Mouse (Mus musculus) neural tube, embryonic 13.5 days (tissue): Measurements from ENCODE around the gene Wdr95. TPM values are rescaled to one million over a fixed set of nuclear protein-coding genes. Genes with fewer than 3 reads are reported as not detected.
A peak's percentile ranks its signal among the peaks of the same experiment; 100 is the strongest.

Source experiments
- ATAC-seq: fragments of 200-750 bp; cut with Nextera tagmentation; 2 replicates; pipeline ENCODE4 v1.8.0; 2017; ENCODE audit warnings: low read depth, mild to moderate bottlenecking, moderate TSS enrichment, moderate library complexity
- H3K27ac ChIP-seq: fragments of 300-500 bp; sonication (generic); replicated peaks from 2 replicates; pipeline ENCODE4 v1.5.1; 2015; ENCODE audit warnings: moderate library complexity, mild to moderate bottlenecking, inconsistent platforms
- H3K27me3 ChIP-seq: fragments of 300-500 bp; sonication (generic); 2 replicates; pipeline ENCODE4 v1.6.1; 2015; ENCODE audit warnings: mild to moderate bottlenecking, inconsistent platforms
- H3K36me3 ChIP-seq: fragments of 300-500 bp; sonication (generic); 2 replicates; pipeline ENCODE4 v1.6.1; 2015; ENCODE audit warnings: mild to moderate bottlenecking, inconsistent platforms
- H3K4me1 ChIP-seq: fragments of 300-500 bp; sonication (generic); replicated peaks from 2 replicates; pipeline ENCODE4 v1.6.1; 2015; ENCODE audit warnings: inconsistent platforms
- H3K4me2 ChIP-seq: fragments of 300-500 bp; sonication (generic); 2 replicates; pipeline ENCODE4 v1.6.1; 2015; ENCODE audit warnings: inconsistent platforms, mild to moderate bottlenecking, moderate library complexity
- H3K4me3 ChIP-seq: fragments of 300-500 bp; sonication (generic); 2 replicates; pipeline ENCODE4 v1.5.1; 2015; ENCODE audit warnings: mild to moderate bottlenecking, inconsistent platforms
- H3K9ac ChIP-seq: fragments of 300-500 bp; sonication (generic); 2 replicates; pipeline ENCODE4 v1.6.1; 2015; ENCODE audit warnings: moderate library complexity, mild to moderate bottlenecking, inconsistent platforms
- H3K9me3 ChIP-seq: fragments of 300-500 bp; sonication (generic); 2 replicates; pipeline ENCODE4 v1.6.1; 2016; ENCODE audit warnings: inconsistent platforms
- WGBS: fragments of 180-500 bp; shearing (Covaris S2); methylation state at CpG from one replicate; pipeline ENCODE4 v1.1.7; 2015; 5-methylcytosine and 5-hydroxymethylcytosine counted together
- polyA plus RNA-seq: library from polyadenylated mRNA; unstranded; fragments of >200 nt; fragmentation: Nextera tagmentation; extraction: Ambion mirVana; gene quantifications from 2 replicates; pipeline ENCODE4 v1.2.1, GENCODE M21; 2015

Gene Wdr95
- polyA plus RNA-seq, 1 experiment from 2014 or later = 0.60 TPM

DNA sequence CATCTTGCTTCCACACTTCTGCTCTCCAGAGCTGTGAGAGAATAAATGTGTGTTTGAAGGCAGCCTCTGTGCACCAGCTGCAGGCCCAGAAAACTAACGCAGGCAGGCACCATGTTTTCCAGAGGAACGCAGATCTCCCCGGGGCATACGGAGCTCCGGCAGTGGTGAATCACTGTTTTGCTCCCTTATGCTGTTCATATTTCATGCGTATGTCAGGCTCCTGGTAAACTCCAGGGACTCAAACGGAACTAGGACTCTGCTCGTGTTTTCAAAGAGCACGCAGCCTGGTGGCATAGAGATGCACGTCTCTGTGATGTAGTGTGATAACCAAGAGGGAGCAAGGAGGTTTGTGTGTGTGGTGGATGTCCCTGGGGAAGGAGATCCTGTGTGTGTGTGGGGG, 84.3 kb downstream of the Wdr95 start:
- peak; percentile 30; the same call in 1 of the 2 replicates for ATAC-seq
- no peak overlapping the region for H3K4me3 ChIP-seq
- peak overlapping the region; percentile 41; the same call in 1 of the 2 replicates for H3K9ac ChIP-seq
- peak overlapping the region; percentile 74 for H3K27ac ChIP-seq
- no peaks in the 10 kb centered on the region for H3K9me3 ChIP-seq
- H3K4me1 ChIP-seq = peaks cover 23% of the 10 kb centered on the region
- WGBS = 36% methylated on average over 10 of the region's 10 CpGs
- H3K4me2 ChIP-seq = no peak overlapping the region
- peaks cover 43% of the 10 kb centered on the region for H3K36me3 ChIP-seq
- no peaks in the 10 kb centered on the region for H3K27me3 ChIP-seq

DNA sequence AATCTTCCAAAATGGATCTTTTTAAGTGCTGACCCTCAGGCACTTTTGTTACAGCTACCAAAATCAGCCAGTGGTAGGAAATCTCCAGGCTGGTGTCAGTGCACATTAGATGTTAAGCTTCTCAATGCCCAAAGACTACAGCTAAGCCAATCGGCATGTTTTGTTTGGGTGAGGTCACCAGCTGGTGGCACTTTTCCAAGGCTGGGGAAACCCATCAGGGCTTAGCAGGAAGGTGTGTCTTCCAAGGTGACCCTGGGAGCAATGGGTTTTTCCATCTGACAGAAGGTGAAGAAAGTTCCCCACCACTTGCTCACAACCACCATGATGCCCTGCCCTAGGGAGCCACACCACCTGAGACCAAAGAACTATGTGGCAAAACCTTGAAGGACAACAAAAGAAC, 87.7 kb downstream of the Wdr95 start:
- no peaks in the 10 kb centered on the region for H3K9me3 ChIP-seq
- H3K4me3 ChIP-seq = no peak overlapping the region
- no peak overlapping the region for H3K27ac ChIP-seq
- no peak for ATAC-seq
- no peak overlapping the region for H3K9ac ChIP-seq
- no peaks in the 10 kb centered on the region for H3K27me3 ChIP-seq
- 96% methylated on average over 1 of the region's 1 CpGs for WGBS
- no peak overlapping the region for H3K4me2 ChIP-seq
- peaks cover 23% of the 10 kb centered on the region for H3K4me1 ChIP-seq
- H3K36me3 ChIP-seq = peaks cover 77% of the 10 kb centered on the region

DNA sequence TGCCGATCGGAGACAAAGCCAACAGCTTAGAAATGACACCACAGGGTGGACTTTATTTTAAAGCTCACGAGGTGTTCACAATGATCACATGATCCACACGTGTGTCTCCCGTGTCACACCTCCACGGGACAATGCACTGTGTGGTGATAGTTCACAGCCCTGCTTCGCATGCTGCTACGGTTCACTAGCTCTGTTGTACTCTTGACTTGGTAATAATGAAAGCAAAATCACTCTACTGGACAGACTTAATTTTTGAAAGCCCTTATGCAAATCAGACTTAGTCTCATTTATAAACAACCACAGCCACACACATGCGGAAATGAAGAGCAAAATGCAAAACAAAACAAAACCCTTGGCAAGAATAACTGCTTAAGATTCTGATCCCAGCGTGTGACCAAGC, 88.3 kb downstream of the Wdr95 start:
- ATAC-seq = no peak
- Histone ChIP-seq H3K27me3 (no peaks in the 10 kb centered on the region), H3K4me1 (peaks cover 16% of the 10 kb centered on the region), H3K36me3 (peaks cover 84% of the 10 kb centered on the region), H3K4me3 (no peak overlapping the region), H3K9me3 (no peaks in the 10 kb centered on the region), H3K27ac (no peak overlapping the region), H3K4me2 (no peak overlapping the region), H3K9ac (no peak overlapping the region)
- 89% methylated on average over 10 of the region's 10 CpGs for WGBS

DNA sequence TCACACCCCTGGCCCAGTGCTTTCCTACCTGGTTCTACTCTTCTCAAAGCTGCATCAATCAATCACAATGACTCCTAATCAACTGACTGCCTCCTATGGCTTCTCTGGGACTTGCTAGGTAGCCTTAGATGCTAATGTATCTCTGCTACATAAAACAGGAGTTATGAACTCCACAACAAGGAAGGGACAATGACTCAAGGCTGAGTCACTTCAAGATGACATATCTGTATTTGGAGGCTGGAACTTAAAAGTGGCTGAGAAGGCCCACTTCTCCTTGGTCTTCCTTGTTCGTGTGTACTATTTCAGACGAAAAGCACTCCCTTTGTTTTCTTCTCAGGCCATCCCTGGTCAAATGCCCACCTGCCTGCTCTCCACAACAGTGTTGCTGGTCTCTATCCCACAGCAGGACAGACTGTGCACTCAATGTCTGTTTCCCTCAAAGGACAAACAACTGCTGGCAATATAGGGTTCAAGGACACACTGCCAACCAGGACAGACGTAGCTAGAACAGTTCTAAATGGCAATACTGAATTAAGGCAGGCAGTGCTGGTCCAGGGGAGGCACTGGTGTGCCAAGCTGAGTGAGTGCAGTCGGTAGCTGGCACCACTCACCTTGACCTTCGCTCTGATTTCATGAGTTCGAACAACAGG, 89.4 kb downstream of the Wdr95 start:
- no peak for ATAC-seq
- Histone ChIP-seq H3K9me3 (no peaks in the 10 kb centered on the region), H3K4me3 (no peak overlapping the region), H3K4me2 (no peak overlapping the region), H3K4me1 (peaks cover 5% of the 10 kb centered on the region; the same call in 1 of the 2 replicates), H3K27me3 (no peaks in the 10 kb centered on the region), H3K9ac (no peak overlapping the region), H3K36me3 (peaks cover 94% of the 10 kb centered on the region), H3K27ac (no peak overlapping the region)
- 92% methylated on average over 6 of the region's 6 CpGs for WGBS

DNA sequence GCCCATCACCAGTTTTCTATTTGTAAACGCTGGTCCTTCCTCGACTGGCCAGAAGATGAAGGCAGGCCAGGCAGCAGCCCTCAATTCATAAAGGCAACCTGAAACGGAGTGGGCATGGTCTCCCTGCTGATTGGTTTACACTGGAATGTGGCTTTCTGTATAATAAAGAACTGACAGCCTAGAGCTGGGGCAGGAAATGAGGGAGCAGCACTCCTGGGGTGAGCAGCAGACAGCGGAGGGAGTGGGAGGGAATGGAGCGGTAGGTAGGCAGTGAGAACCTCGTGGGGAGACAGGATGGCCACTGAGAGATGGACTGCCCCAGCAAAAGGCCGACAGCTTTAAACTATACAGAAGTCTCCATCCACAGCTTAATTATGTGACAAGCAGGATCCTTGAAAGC, 93.7 kb downstream of the Wdr95 start:
- no peak overlapping the region for H3K9ac ChIP-seq
- no peak for ATAC-seq

DNA sequence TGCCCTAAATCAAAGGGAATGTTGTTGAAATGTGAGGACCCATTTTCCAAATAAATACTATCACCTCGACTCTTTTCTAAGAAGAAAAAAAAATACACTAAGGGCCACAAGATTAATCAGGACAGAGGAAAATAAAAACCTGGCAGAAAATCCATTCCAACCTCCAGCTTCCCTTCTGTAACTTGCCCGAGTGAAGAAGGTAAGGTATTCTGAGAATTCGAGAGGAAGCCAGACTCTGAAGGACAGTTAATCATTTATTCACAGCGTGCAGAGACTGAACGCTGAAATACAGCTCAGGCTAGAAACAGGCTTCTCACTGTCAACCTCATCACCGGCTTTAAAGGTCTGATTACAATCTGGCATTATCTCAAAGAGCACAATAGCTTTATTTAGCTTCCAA, 94.2 kb downstream of the Wdr95 start:
- Histone ChIP-seq H3K9ac (no peak overlapping the region), H3K27me3 (no peaks in the 10 kb centered on the region), H3K36me3 (peaks cover 98% of the 10 kb centered on the region), H3K4me1 (no peaks in the 10 kb centered on the region), H3K4me3 (no peak overlapping the region), H3K4me2 (no peak overlapping the region), H3K27ac (no peak overlapping the region), H3K9me3 (no peaks in the 10 kb centered on the region)
- WGBS = 69% methylated on average over 6 of the region's 6 CpGs
- ATAC-seq = no peak

More for the DNA sequence above, 93.7 kb downstream of the Wdr95 start:
- Histone ChIP-seq H3K9me3 (no peaks in the 10 kb centered on the region), H3K4me1 (no peaks in the 10 kb centered on the region), H3K4me2 (no peak overlapping the region), H3K36me3 (peaks cover 98% of the 10 kb centered on the region), H3K27ac (no peak overlapping the region), H3K27me3 (no peaks in the 10 kb centered on the region), H3K4me3 (no peak overlapping the region)
- WGBS = 67% methylated on average over 7 of the region's 7 CpGs

DNA sequence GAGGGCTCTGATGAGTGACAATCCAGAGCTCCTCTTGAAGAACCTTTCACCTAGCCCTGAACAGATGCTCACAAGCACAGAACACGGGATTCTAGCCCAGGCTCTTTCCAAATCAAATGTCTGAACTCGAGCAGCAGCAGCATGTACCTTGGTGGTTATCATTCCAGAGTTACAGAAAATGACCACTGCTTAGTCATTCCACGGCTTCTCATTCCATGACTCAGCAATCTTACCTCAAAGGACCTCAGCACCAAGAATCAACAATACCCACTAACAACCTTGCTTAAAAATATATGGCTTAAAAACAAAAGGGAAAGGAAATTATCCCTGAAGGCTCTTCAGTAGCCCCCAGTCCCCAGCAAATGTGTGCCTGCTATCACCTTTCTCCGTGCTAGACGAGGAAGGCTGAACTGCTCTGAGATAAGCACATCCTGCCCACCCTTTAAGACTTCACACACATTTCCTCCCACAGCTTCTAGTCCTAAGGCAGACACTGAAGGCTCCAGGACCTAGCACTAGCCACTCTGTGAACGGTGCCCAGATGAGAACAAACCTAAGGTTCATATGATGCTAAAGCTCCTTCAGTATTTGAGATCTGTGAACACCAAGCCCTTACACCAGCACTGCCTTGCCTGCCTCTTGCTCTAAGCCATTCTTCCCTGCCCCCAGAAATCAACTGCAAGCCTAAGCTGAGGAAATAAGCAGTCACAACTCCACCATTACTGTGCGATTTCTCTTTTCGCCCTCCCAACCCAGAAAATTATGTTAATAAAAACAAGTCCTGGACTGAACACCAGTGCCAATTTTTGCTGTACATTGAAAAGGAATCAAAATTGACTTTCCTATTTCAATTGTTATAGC, 95.6 kb downstream of the Wdr95 start:
- ATAC-seq = no peak
- Histone ChIP-seq H3K27ac (no peak overlapping the region), H3K9ac (no peak overlapping the region), H3K4me1 (no peaks in the 10 kb centered on the region), H3K4me3 (no peak overlapping the region), H3K9me3 (no peaks in the 10 kb centered on the region), H3K4me2 (no peak overlapping the region), H3K27me3 (no peaks in the 10 kb centered on the region), H3K36me3 (peaks cover 95% of the 10 kb centered on the region)
- 92% methylated on average over 8 of the region's 8 CpGs for WGBS

DNA sequence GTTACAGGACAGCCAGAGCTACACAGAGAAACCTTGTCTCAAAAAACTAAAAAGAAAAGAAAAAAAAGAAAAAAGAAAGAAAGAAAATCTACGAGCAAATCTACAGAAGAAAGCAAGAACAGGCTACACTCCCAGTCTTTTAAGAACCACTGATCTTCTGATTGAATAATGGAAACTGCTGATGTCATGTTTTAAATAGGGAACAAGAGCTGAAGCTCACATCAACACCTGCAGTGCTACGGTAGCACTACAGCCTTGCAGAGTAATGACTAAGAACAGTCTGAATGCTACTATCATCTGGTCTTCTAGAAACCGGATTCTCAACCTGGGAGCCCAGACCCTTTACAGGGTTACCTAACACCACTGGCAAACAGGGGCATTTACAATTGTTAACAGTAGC, 97.1 kb downstream of the Wdr95 start:
- no peak for ATAC-seq
- H3K9ac ChIP-seq = no peak overlapping the region
- H3K36me3 ChIP-seq = peaks cover 95% of the 10 kb centered on the region

DNA sequence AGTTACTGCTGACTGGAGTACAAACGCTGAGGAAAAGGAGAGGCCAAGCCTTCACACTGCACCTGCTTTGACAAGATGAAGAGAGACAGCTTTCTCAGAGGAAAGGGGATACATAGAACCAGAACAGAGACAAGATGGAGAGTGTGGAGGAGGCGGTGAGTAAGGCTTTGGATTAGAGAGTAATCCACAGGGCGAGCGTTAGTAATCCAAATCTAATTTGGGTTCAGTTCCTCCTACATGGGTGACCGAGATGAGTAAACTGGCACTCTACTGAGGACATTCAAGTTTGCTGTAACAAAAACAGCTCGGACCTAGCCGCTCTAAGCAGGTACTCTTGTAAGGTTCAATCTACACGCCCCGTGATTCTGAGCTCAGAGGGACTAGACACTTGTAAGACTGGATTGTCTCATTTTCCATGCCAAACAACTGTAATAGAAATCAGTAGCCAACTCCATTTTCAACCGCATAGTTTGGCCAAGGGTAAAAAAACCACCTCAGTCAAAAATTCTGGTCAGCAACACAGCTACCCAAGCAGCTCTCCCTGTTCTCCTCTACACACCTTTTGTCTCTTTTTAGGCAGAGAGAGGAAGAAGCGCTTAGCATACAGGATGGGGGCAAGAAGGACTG, 106.0 kb downstream of the Wdr95 start:
- WGBS = 77% methylated on average over 11 of the region's 11 CpGs
- H3K4me3 ChIP-seq = peak overlapping the region; percentile 80
- H3K4me2 ChIP-seq = peak overlapping the region; percentile 85
- H3K36me3 ChIP-seq = peaks cover 42% of the 10 kb centered on the region
- peak overlapping the region; percentile 88 for H3K9ac ChIP-seq
- H3K27me3 ChIP-seq = no peaks in the 10 kb centered on the region
- ATAC-seq = no peak
- H3K9me3 ChIP-seq = no peaks in the 10 kb centered on the region
- H3K27ac ChIP-seq = no peak overlapping the region
- H3K4me1 ChIP-seq = peaks cover 32% of the 10 kb centered on the region

More for the DNA sequence above, 97.1 kb downstream of the Wdr95 start:
- no peak overlapping the region for H3K27ac ChIP-seq
- no peaks in the 10 kb centered on the region for H3K4me1 ChIP-seq
- no peak overlapping the region for H3K4me2 ChIP-seq
- no peaks in the 10 kb centered on the region for H3K9me3 ChIP-seq
- WGBS = 88% methylated on average over 3 of the region's 3 CpGs
- H3K4me3 ChIP-seq = no peak overlapping the region
- H3K27me3 ChIP-seq = no peaks in the 10 kb centered on the region

DNA sequence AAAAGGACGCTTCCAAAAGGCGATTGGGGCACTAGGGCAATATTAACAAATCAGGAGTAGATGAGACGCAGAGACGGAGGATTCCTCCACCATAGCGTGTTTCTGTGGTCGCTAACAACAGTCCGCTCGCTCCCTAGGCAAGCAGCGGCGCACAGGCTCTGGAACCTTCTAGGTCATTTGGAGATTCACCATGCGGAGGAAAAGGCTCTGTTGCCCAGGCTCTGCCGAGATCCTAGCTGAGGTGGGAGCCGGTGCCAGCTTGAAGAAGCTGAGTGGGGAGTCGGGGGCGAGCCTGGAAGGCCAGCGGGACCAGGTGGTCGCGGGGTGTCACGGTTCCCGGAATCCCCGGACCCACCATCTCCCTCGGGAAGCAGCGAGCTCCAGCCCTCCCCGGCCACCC, 107.1 kb downstream of the Wdr95 start:
- Histone ChIP-seq H3K36me3 (peaks cover 31% of the 10 kb centered on the region), H3K4me1 (peaks cover 32% of the 10 kb centered on the region), H3K27ac (peak overlapping the region; percentile 89), H3K9me3 (no peaks in the 10 kb centered on the region), H3K27me3 (no peaks in the 10 kb centered on the region), H3K4me2 (peak overlapping the region; percentile 85), H3K4me3 (peak overlapping the region; percentile 80), H3K9ac (peak overlapping the region; percentile 88)
- WGBS = under 1% methylated on average over 22 of the region's 24 CpGs
- peak; percentile 1; the same call in 1 of the 2 replicates for ATAC-seq

DNA sequence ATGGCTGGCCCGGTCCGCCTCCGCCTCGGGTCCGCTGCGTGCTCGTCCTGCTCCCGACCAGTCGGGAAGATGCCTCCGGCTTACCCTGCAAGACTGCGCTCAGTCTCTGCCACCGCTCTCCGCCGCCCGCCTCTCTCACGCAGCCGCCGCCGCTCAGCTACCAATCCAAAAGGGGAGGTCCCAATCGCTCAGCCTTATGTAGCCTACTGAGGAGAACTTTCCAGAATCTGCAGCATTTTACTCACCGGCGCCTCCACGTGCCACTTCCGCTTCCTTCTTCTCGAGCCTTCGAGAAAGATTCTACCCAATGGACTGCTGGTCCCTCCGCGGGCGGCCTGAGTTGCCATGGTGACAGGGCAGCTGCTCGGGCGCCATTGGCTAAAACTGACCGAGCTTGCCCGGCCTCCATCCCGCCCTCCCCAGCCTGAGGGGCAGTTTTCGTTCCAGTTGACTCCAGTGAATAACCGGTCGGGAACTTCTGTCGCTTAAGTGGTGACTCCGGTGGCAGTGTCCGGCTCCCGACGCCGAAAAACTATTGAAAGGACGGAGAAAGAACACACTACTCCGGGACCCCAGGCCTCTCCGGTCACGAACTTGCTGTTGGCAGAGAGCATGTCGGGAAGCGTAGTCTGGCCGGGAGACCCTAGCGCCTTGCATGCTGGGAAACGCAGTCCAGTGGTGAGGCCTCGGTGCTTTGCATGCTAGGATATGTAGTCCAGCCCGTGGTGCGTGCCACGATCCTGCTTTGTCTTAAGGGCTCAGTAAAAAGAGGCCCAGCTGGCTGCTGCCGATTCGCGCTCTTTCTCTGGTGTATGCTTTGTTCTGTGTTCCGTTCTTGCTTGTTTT, 107.8 kb downstream of the Wdr95 start, which contains the start of gene Hsph1:
Hsph1 (minus strand) TSS at position 302 of the 846 bp plus-strand sequence.
- under 1% methylated on average over 58 of the region's 60 CpGs for WGBS
- peak within 1 kb of the TSS; percentile 80 for H3K4me3 ChIP-seq
- peak within 1 kb of the TSS; percentile 85 for H3K4me2 ChIP-seq
- peak within 1 kb of the TSS; percentile 88 for H3K9ac ChIP-seq
- no peaks in the 10 kb centered on the region for H3K9me3 ChIP-seq
- H3K27me3 ChIP-seq = no peaks in the 10 kb centered on the region
- H3K27ac ChIP-seq = peak within 1 kb of the TSS; percentile 89
- peaks cover 32% of the 10 kb centered on the region for H3K4me1 ChIP-seq
- peaks cover 24% of the 10 kb centered on the region for H3K36me3 ChIP-seq
- peak; percentile 99 for ATAC-seq
